Mouse (Mus musculus) hindbrain, embryonic 14.5 days (tissue): Measurements from ENCODE around the gene Fmo5. TPM values are rescaled to one million over a fixed set of nuclear protein-coding genes. Genes with fewer than 3 reads are reported as not detected.

ENCODE experiments used
- ATAC-seq: fragments of 200-750 bp; cut with Nextera tagmentation; 2 replicates; pipeline ENCODE4 v1.8.0; 2017; ENCODE audit warnings: moderate number of reproducible peaks, mild to moderate bottlenecking, moderate TSS enrichment, moderate library complexity; ENCODE audit not compliant: low FRiP score
- DNase-seq: peaks from one replicate; pipeline ENCODE4 v3.0.0-alpha.2; 2015; ENCODE audit warnings: low spot score
- H3K27ac ChIP-seq: fragments of 300-500 bp; sonication (generic); 2 replicates; pipeline ENCODE4 v1.5.1; 2014; ENCODE audit warnings: mild to moderate bottlenecking, moderate library complexity
- H3K27me3 ChIP-seq: fragments of 300-500 bp; sonication (generic); 2 replicates; pipeline ENCODE4 v1.6.1; 2014; ENCODE audit warnings: mild to moderate bottlenecking, low read length, mixed read lengths; ENCODE audit not compliant: control insufficient read depth, insufficient read depth
- H3K36me3 ChIP-seq: fragments of 300-500 bp; sonication (generic); replicated peaks from 2 replicates; pipeline ENCODE4 v1.6.1; 2014; ENCODE audit not compliant: control insufficient read depth, insufficient read depth
- H3K4me1 ChIP-seq: fragments of 300-500 bp; sonication (generic); replicated peaks from 2 replicates; pipeline ENCODE4 v1.6.1; 2014; ENCODE audit warnings: antibody characterized with exemption, low read length, mixed read lengths; ENCODE audit not compliant: control insufficient read depth, insufficient read depth
- H3K4me2 ChIP-seq: fragments of 300-500 bp; sonication (generic); replicated peaks from 2 replicates; pipeline ENCODE4 v1.6.1; 2014; ENCODE audit warnings: mild to moderate bottlenecking, moderate library complexity
- H3K4me3 ChIP-seq: fragments of 300-500 bp; sonication (generic); replicated peaks from 2 replicates; pipeline ENCODE4 v1.5.1; 2014; ENCODE audit warnings: mild to moderate bottlenecking, low read length
- H3K9ac ChIP-seq: fragments of 300-500 bp; sonication (generic); 2 replicates; pipeline ENCODE4 v1.6.1; 2014
- H3K9me3 ChIP-seq: fragments of 300-500 bp; sonication (generic); 2 replicates; pipeline ENCODE4 v1.6.1; 2016; ENCODE audit warnings: low read length; ENCODE audit not compliant: control insufficient read depth
- WGBS: fragments of 180-500 bp; shearing (Covaris S2); extraction: QIAGEN DNeasy Blood & Tissue Kit; methylation state at CpG from one replicate; pipeline ENCODE4 v1.1.7; 2014; 5-methylcytosine and 5-hydroxymethylcytosine counted together
- polyA plus RNA-seq: library from polyadenylated mRNA; unstranded; fragments of >200 nt; fragmentation: Nextera tagmentation; extraction: Ambion mirVana; gene quantifications from 2 replicates; pipeline ENCODE4 v1.2.1, GENCODE M21; 2014

Fmo5 gene
- polyA plus RNA-seq, 1 experiment from 2014 or later: 1.0 TPM

DNA sequence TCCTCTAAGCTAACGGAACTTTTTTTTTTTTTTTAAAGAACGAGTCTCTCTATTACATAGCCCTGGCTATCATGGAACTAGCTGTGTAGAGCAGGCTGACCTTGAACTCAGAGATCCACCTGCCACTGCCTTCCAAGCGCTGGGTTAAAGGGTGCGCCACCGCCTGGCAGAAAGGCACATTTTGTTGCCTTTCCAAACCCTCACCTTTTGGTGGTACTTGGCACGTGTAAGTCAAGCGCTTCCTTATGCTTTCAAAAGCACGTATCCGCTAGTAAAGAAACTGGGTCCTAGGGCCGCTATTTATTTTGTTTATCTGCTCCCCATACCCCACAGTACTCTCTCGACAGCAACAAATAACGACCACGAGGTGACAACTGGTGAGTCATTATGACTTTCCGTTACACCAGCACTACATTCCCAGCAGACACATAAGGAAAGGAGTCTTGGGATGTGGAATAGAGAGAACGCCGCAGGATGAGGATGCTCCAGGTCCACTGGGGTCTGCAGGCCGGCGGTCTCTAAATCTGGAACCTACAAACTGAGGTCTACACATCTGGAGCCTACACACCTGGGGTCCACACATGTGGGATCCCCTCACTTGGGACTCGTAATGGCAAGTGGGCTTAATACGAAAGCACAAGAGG lies 19.3 kb upstream of the Fmo5 start:
- Histone ChIP-seq H3K9ac (peak overlapping the region; percentile 79; the same call in 1 of the 2 replicates), H3K36me3 (no peaks in the 10 kb centered on the region), H3K4me3 (peak overlapping the region; percentile 74), H3K27me3 (no peaks in the 10 kb centered on the region), H3K4me2 (peak overlapping the region; percentile 51), H3K9me3 (no peaks in the 10 kb centered on the region), H3K4me1 (no peaks in the 10 kb centered on the region), H3K27ac (no peak overlapping the region)
- WGBS: 3% methylated on average over 20 of the region's 20 CpGs
- DNase-seq: peak; percentile 27
- ATAC-seq: 0 out of 2 replicates have a peak, but pooled peaks have one; percentile 3

DNA sequence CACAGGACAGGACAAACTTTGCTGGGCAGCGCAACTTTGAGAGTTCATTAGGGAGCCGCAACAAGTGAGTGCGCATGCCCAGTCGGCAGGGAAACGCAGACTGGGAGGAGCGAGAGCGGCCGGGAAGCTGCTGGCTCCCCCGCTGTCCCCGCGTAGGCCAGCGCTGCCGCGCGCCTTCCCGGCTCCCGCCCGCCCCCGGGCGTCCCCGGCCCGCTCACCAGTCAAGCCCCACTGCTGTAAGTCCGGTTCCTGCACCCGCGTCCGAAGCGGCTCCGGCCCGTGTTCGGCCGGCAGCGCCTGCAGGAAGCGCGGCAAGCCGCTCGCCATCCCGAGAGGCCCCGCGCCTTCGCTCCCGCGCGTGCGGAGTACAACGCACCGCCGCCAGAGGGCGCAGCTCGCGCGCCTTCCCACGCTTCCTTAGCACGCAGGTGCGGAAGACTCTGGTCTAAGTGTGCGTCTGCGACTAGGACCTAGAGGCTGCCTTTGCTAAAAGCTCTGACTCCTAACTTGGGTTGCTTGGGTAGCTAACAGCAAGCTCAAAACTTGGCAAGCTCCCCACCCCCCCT lies 18.7 kb upstream of the Fmo5 start, which contains the start of gene Chd1l:
Chd1l (minus strand) TSS at position 359 of the 566 bp plus-strand sequence.
- Histone ChIP-seq H3K27me3 (no peaks in the 10 kb centered on the region), H3K4me3 (peak within 1 kb of the TSS; percentile 74), H3K27ac (peak within 1 kb of the TSS; percentile 86), H3K9me3 (no peaks in the 10 kb centered on the region), H3K4me1 (no peaks in the 10 kb centered on the region), H3K9ac (peak within 1 kb of the TSS; percentile 79), H3K4me2 (peak within 1 kb of the TSS; percentile 51), H3K36me3 (no peaks in the 10 kb centered on the region)
- DNase-seq (peak; percentile 96), ATAC-seq (peak; percentile 96)
- WGBS: under 1% methylated on average over 43 of the region's 56 CpGs

DNA sequence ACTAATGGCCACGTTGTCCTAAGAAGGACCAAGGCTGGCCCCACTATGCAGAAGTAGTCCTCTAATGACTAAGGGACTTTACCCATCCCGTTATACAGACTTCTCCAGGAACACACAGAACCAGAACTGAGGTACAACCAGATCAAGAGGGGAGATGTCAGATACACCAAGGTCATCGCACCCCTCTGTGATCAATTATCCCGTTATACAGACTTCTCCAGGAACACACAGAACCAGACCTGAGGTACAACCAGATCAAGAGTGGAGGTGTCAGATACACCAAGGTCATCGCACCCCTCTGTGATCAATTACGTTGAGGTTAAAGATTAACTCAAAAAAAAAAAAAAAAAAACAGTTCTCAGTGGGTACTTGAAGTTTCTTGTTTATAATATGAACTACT lies 17.6 kb upstream of the Fmo5 start:
- no peak overlapping the region for H3K4me2 ChIP-seq

DNA sequence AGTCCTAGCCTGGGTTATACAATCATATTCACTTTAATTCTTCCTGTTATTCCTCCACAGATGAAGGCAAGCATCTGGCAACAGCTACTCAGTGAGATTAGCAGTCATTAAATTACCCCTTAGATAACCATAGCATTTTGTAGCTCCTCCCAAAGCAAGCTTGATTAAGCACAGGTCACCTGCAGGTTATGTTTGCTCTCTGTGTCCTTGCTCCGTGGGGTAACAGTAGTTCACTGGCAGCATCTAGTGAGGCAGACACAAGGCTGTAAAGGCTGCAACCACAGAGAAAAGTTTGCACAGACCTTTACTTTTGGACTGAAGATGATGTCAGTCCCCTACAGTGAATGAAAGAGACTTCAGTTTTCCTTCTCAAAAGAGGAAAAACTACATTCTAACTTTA lies 13.4 kb upstream of the Fmo5 start:
- Histone ChIP-seq H3K9me3 (no peaks in the 10 kb centered on the region), H3K27ac (no peak overlapping the region), H3K4me2 (no peak overlapping the region), H3K4me3 (no peak overlapping the region), H3K27me3 (no peaks in the 10 kb centered on the region), H3K36me3 (no peaks in the 10 kb centered on the region), H3K4me1 (no peaks in the 10 kb centered on the region), H3K9ac (no peak overlapping the region)
- DNase-seq (no peak), ATAC-seq (no peak)
- 40% methylated on average over 1 of the region's 1 CpGs for whole genome bisulfite sequencing

More for the DNA sequence above, 17.6 kb upstream of the Fmo5 start:
- WGBS: 94% methylated on average over 6 of the region's 6 CpGs
- Histone ChIP-seq H3K4me1 (no peaks in the 10 kb centered on the region), H3K27me3 (no peaks in the 10 kb centered on the region), H3K4me3 (no peak overlapping the region), H3K36me3 (no peaks in the 10 kb centered on the region), H3K9me3 (no peaks in the 10 kb centered on the region), H3K27ac (no peak overlapping the region), H3K9ac (no peak overlapping the region)
- DNase-seq (no peak), ATAC-seq (no peak)

DNA sequence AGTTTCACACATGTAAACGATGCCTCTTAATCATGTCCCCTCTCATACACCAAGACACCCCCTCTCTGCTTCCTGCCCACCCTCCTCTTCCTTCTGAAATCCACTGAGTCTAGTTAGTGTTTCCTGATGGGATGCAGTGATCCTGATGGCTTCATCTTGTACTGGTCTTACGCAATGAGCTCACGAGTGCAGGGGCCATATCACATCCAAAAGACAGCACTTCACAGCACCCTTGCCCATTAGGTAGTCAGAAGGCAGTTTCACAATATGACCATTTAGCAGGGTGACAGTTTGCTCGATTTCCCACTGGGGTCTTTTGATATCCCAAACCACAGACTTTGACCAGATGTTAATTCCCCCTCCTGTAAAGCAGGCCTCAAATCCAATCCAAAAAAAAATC lies 12.7 kb upstream of the Fmo5 start:
- H3K4me3 ChIP-seq: no peak overlapping the region
- ATAC-seq (no peak), DNase-seq (no peak)
- no peak overlapping the region for H3K4me2 ChIP-seq
- no peaks in the 10 kb centered on the region for H3K9me3 ChIP-seq
- H3K36me3 ChIP-seq: no peaks in the 10 kb centered on the region
- no peaks in the 10 kb centered on the region for H3K27me3 ChIP-seq
- no peaks in the 10 kb centered on the region for H3K4me1 ChIP-seq
- WGBS: 90% methylated on average over 4 of the region's 4 CpGs
- H3K9ac ChIP-seq: no peak overlapping the region
- H3K27ac ChIP-seq: no peak overlapping the region

DNA sequence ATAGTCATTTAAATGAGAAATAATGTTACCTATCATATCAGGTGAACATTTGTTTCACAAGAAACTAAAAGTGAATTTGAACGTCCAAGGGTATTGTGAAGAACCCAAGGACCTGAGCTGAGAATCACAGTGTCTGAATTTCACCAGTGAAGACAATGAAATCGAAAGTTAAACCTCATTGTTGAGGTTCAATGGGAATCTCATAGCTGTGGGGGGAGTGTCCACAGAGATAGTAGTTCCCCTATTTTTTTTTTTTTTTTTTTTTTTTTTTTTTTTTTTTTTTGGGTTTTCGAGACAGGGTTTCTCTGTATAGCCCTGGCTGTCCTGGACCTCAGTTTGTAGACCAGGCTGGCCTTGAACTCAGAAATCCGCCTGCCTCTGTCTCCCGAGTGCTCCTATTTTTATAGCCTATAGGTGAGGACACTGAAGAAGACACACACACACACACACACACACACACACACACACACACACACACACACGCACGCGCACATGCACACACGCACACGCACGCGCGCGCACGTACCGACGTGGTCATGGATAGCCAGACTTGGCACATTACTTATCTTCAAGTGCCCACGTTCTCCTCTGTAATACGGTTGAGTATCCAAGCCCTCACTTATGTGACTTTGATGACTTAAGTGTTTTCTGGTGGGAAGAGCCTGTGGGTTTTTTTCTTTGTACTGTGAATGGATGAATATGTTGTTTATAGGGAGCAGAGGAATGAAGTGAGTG lies 11.3 kb upstream of the Fmo5 start:
- Histone ChIP-seq H3K36me3 (no peaks in the 10 kb centered on the region), H3K27ac (no peak overlapping the region), H3K27me3 (no peaks in the 10 kb centered on the region), H3K9me3 (no peaks in the 10 kb centered on the region), H3K9ac (no peak overlapping the region), H3K4me3 (no peak overlapping the region), H3K4me1 (no peaks in the 10 kb centered on the region), H3K4me2 (no peak overlapping the region)
- ATAC-seq (no peak), DNase-seq (no peak)
- 97% methylated on average over 18 of the region's 19 CpGs for WGBS

DNA sequence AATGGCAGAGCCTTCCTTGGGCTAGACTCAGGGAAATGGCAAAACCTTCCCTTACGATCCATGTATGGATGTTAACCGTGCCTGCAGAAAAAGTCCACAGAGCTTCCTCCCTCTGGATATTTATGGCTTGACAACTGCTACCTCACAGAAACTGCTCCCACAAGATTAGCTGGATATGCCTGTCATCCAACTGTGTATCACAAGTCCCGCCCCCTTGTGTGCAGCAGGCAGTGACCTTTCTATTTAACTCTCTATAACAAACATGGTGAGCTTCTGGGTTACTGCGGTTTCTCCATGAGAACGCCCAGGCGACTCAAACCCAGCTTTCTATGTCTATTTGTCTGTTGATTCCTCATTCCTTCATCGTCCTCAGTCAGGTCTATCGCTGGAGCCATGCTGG lies 10.7 kb upstream of the Fmo5 start:
- no peak overlapping the region for H3K9ac ChIP-seq
- no peaks in the 10 kb centered on the region for H3K4me1 ChIP-seq

DNA sequence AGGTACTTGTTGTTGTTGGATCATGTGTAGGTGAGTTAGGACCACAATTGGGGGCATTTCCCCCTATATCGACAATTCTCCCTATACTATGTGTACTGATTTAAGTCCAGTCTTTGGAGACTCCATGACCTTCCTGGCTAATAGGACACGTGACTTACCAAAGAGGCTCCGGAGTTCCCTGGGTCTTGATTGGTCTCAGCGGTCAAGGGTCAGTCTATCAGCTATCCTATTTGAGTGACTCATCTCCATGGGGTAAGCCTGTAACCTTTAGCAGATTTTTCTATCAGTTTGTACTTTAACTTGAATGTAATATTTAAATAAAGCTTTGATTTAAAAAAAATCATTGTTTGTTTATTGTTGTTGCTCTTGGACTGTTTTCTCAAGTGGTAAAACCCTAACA lies 7.9 kb upstream of the Fmo5 start:
- H3K27ac ChIP-seq: no peak overlapping the region
- WGBS: 94% methylated on average over 4 of the region's 4 CpGs
- no peaks in the 10 kb centered on the region for H3K4me1 ChIP-seq
- H3K4me3 ChIP-seq: no peak overlapping the region
- H3K9ac ChIP-seq: no peak overlapping the region
- DNase-seq: no peak
- no peaks in the 10 kb centered on the region for H3K9me3 ChIP-seq
- H3K27me3 ChIP-seq: no peaks in the 10 kb centered on the region
- H3K36me3 ChIP-seq: no peaks in the 10 kb centered on the region
- no peak overlapping the region for H3K4me2 ChIP-seq
- no peak for ATAC-seq

More for the DNA sequence above, 10.7 kb upstream of the Fmo5 start:
- no peaks in the 10 kb centered on the region for H3K27me3 ChIP-seq
- no peaks in the 10 kb centered on the region for H3K36me3 ChIP-seq
- no peak overlapping the region for H3K4me3 ChIP-seq
- no peak overlapping the region for H3K4me2 ChIP-seq
- 87% methylated on average over 8 of the region's 8 CpGs for WGBS
- no peaks in the 10 kb centered on the region for H3K9me3 ChIP-seq
- ATAC-seq (no peak), DNase-seq (no peak)
- H3K27ac ChIP-seq: no peak overlapping the region

DNA sequence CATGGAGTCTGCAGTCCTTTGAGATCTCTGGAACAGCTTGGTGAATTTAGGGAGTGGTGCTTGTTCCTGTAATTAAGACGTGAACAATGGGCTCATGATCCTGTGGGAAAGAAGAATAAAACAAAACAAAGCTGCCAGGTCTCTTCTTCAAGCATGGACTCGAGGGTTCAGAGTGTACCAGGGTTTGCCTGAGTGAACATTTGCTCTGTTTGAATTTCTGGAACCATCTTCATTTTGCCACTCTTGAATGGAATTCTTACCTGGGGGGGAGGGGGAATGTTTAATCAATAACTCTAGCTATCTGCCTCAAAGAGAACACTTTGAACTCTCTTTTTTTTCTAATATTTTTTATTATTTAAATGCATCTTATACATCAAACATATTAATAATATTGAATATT lies 4.0 kb upstream of the Fmo5 start:
- Histone ChIP-seq H3K4me1 (no peaks in the 10 kb centered on the region), H3K27ac (no peak overlapping the region), H3K4me3 (no peak overlapping the region), H3K9me3 (no peaks in the 10 kb centered on the region), H3K4me2 (no peak overlapping the region), H3K36me3 (no peaks in the 10 kb centered on the region), H3K27me3 (no peaks in the 10 kb centered on the region), H3K9ac (no peak overlapping the region)
- DNase-seq: no peak
- WGBS: 55% methylated on average over 2 of the region's 2 CpGs
- ATAC-seq: no peak
